Mouse (Mus musculus) T-helper 2 cell (primary cell): ENCODE measurements around the gene Wdfy3.
"Not testable (repeated sequence)": the region's sequence is repeated elsewhere in the genome, so short reads cannot be mapped to it uniquely, and the experiment has no call there.

Source experiments
- in situ Hi-C: fragments of 300-600 bp; cut with MboI, MseI; formaldehyde crosslinking; loops from one replicate; pipeline ENCODE4 v1.15.1; 2025; ENCODE audit warnings: high pct_unique_total_duplicates

Gene Wdfy3

GRCm38 (mm10) chr5:101837605-101838004, 232.1 kb downstream of the Wdfy3 start:
- in situ Hi-C loops: not testable (repeated sequence)

- in situ Hi-C loops: no loop called here
Observed at GRCm38 (mm10) chr5:101836221-101836620, 233.5 kb downstream of the Wdfy3 start.

- in situ Hi-C loops: no loop called here
Observed at GRCm38 (mm10) chr5:101833875-101834274, 235.8 kb downstream of the Wdfy3 start.

DNA sequence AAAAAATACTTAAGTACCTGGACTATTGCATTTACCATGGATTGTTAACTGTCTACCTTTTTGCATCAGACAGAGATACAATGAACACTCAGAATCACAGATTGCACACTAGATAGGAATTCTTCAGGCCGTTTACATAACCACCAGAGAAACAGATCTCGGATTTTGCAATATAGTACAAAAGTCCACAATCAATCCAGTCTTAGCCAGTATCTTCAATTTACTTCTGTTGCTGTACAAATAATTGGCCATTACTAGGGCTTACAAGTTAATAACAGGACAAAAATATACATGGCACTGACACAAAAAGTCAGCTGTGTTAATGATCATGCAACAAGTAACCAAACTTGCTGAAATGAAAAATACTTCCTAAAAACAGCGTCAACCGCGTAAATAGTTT, 236.7 kb downstream of the Wdfy3 start:
- in situ Hi-C loops: no loop called here

DNA sequence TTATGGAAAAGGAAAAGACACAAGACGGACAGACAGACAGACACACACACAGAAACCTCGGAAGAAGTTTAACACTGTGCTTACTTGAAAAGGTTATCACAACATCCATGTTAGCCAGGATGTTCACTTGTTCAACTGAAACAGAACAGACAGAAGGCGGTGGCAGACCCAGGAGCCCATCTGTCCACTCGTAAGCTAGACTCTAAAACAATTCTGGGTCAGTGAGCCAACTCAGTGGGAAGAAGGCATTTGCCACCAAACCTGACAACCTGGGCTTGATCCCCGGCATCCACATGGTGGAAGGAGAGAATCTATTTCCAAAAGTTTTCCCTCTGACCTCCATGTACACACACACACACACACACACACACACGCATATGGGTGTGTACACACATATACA, 237.7 kb downstream of the Wdfy3 start:
- in situ Hi-C loops: no loop called here

GRCm38 (mm10) chr5:101830180-101830579, 239.5 kb downstream of the Wdfy3 start:
- in situ Hi-C loops: no loop called here

GRCm38 (mm10) chr5:101828932-101829331, 240.8 kb downstream of the Wdfy3 start:
- in situ Hi-C loops: no loop called here

- in situ Hi-C loops: no loop called here
Observed at GRCm38 (mm10) chr5:101827477-101827876, 242.2 kb downstream of the Wdfy3 start.

DNA sequence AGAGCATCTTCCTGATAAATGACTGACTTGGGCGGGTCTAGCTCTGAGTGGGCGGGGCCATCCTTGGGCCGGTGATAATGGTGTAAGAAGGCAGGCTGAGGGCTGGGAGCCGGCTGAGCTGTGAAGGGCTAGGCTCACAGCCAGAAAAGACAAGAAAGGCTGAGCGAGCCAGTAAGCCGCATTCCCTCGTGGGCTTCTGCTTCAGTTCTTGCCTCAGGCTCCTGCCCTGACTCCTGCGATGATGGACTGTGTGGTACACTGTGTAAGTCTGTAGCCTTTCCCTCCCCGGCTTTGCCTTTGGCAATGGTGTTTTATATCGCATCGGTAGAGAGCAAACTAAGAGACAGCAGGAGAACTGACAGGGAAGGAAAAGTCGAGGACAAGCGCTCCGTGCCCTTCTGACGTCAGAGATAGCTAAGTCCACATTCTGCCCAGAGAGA, 243.2 kb downstream of the Wdfy3 start:
- in situ Hi-C loops: no loop called here

GRCm38 (mm10) chr5:101825111-101825911, 244.4 kb downstream of the Wdfy3 start:
- in situ Hi-C loops: no loop called here

GRCm38 (mm10) chr5:101822311-101822670, 247.4 kb downstream of the Wdfy3 start:
- in situ Hi-C loops: no loop called here

DNA sequence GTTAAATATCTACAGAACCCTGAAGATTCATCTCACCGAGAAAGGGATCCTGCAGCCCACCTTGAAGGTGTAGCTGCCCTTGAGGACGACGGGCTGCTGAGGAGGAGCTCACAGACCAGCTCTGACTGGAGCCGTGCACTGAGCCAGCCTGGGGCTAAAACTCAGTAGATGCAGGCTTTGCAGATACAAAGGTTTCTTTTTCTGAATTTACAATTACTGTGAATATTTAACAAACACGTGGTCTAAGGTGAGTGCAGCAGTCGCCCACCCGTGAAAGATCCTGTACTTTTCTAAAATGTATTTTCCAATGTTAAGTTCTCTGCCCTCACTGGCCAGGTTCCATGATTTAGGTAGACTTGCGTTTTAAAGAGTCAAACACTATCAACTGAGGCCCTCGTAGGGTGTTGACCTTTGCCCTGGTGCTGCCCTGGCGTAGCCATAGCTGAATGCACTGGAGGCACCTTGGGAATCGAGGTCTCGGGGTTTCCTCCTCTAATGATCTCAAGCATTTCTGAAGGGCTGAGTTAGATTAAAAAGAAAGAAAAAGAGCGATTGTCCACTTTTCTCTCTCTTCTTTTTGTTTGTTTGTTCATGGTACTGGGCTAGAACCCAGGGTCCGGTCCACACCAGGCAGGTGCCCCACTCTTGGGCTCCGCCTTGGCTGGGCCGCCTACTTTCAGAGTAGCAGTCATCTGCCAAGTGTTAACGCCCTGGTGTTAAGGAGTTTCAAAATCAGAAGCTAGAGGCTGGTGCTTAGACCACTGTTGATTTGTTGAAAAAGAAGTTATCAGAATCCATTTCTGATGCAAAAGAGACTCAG, 248.0 kb downstream of the Wdfy3 start:
- in situ Hi-C loops: no loop called here

DNA sequence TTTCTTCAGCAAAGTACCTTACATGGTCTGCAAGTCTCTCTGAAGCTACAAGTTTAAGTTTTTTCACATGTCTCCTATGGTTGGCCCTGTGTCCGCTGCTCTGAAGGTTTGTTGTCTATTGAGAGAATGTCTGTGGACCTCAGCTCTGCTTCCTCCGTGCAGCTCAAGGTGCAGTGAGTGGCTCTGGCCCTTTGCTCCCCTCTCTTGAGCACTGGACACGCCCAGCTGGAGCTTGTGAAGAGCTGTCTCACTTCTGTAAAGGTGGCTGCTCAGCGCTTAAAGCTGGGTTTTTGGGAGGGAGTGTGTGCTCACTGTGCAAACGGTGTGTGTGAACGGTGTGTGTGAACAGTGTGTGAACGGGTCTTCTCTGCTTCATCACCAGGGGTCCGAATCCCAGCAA, 248.7 kb downstream of the Wdfy3 start:
- in situ Hi-C loops: no loop called here

DNA sequence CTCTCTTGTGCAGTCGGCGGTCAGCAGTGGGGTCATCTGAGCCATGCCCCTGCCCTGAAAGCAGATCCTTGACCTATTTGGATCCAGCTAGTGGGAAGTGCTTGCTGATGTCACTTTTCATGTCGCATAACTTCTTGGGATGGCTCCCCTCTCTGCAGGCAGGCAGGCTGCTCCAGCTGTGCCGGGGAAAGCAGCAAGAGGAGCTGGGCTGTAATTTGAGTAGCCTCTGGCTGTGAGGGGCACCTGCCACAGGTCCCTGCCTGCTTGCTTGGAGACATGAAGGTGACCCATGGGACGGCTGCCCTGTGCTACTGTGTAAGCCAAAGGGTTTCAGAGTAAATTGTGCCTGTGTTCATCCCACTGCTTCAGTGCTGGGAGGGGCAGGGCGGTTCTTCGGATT, 249.9 kb downstream of the Wdfy3 start:
- in situ Hi-C loops: no loop called here

GRCm38 (mm10) chr5:101819216-101819615, 250.5 kb downstream of the Wdfy3 start:
- in situ Hi-C loops: no loop called here

DNA sequence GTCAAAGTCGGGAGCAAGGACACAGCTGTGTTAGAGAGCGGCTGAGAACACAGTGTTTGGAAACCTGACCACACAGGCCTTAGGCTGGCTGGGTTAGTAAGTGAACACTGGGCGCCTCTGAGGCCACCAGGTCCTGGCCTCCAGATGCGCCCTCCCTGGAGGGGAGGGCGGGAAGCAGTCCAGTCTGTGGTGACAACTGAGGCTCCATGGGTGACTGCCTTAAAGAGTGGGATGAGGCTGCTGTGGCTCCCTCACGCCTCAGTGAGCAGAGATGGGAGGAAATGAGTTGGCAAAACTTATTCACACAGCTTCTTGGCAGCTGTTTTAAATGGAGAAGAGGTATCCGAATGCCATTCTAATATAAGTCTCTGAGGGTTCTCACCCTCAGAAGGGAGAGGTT, 252.9 kb downstream of the Wdfy3 start:
- in situ Hi-C loops: no loop called here

DNA sequence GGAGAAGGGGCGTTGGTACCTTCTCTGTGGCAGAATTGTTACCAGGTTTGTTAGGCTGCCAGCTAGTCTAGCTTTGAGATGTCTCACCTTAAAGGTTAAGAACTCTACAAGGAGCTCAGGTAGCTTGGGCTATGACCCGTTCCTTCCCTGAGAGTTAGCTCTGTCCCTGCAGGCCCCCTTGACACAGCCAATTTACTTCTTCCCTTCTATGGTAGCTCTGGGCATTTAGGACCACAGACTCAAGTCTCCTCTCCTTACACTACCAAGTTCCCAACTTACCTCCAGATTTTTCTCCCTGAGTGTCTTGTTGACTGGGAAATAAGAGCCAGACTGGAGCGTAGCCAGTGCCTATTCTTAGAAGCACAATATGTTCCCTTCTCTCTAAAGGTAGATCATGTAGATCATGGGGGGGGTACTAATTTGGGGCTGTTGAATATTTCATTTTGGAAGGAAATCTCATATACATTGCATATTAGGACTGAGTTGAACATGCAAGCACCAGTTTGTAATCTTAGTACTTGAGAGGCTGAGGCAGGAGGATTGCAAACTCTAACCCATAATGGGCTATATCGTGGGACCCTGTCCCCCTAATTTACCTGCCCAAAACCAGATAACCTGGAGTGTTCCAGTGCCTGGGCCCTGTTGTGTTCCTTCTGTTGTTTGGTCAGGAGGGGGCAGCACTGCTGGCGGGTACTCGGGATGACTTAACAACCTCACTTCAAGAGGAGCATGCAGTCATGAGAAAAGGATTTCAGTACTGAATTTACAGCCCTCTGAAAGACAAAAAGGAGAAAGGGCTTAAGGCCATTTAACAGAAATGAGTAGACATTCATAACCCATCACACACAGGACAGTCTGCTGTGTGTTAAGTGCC, 258.2 kb downstream of the Wdfy3 start:
- in situ Hi-C loops: no loop called here

- in situ Hi-C loops: no loop called here
Observed at GRCm38 (mm10) chr5:101802358-101803022, 267.2 kb downstream of the Wdfy3 start.

DNA sequence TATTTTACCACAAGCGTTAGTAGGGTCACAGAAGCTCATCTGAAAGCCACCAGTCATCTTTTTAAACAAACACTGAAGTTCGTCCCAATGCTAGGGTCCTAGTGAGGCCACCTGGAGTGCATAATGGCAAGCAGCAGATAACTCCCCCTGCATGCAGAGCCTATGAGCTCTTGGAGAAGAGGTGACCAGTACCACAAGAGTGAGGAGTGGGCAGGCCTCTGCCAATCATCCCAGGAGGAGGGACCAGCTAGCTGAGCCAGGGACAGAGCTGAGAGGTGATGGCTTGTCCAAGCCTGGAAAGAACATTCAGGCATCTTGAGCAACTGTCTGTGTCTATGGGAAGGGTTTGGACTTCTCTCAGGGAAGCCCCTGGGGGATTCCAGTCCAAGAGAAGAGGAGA, 267.8 kb downstream of the Wdfy3 start:
- in situ Hi-C loops: no loop called here

DNA sequence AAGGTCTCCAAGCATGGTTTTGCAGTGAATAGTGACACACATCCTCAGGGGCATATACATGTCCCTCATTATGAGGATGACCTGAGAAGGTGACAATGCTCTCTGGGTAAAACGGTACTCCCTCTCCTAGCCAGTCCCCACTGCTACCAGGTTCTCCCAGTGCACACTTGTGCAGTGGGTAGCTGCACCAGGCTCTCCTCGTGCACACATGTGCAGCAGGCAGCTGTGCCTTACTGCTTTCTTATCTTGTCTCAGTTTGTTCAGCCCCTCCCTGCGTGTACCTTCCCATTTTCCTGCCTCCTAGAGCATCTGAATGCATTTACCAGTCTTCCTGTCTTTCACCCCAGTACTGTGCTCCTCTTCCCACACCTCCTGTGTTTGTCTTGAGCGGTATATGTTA, 277.1 kb downstream of the Wdfy3 start:
- in situ Hi-C loops: no loop called here

- in situ Hi-C loops: no loop called here
Observed at GRCm38 (mm10) chr5:101790560-101790959, 279.2 kb downstream of the Wdfy3 start.
